Mouse (Mus musculus): ENCODE data around the gene Rps21. TPM values are rescaled to one million over a fixed set of nuclear protein-coding genes. Genes with fewer than 3 reads are reported as not detected.

Gene Rps21
- polyA plus RNA-seq, 1 experiment: 2,108 TPM

DNA sequence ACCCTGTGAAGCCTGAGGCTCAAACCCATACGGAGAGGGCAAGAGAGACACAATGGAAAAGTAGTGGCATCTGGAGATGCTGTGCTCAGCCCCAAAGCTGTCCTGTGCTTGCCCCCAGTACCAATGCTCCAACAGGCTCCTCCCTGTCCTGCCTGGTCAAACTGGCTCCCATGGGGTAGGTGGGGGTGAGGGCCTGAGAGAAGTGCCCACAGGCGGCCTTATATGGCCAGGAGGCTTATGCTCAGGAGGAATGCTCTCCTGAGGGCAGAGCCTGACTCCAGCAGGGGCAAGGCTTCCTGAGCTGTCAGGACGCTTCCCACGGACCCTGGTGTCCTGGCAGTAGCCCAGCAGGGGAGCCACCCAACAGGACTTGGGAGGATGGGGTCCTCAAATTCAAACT lies 26.7 kb upstream of the Rps21 start:
- no peak for DNase-seq (ENCODE audit: low read depth)
- TF ChIP-seq CTCF (IDR thresholded peaks at IDR 0.05; ENCODE audit: borderline replicate concordance, extremely low read depth, insufficient read depth, insufficient read length) (no peak), POLR2A (IDR thresholded peaks at IDR 0.05; ENCODE audit: borderline replicate concordance, extremely low read depth, insufficient read depth, insufficient read length, poor library complexity, severe bottlenecking) (no peak)

DNA sequence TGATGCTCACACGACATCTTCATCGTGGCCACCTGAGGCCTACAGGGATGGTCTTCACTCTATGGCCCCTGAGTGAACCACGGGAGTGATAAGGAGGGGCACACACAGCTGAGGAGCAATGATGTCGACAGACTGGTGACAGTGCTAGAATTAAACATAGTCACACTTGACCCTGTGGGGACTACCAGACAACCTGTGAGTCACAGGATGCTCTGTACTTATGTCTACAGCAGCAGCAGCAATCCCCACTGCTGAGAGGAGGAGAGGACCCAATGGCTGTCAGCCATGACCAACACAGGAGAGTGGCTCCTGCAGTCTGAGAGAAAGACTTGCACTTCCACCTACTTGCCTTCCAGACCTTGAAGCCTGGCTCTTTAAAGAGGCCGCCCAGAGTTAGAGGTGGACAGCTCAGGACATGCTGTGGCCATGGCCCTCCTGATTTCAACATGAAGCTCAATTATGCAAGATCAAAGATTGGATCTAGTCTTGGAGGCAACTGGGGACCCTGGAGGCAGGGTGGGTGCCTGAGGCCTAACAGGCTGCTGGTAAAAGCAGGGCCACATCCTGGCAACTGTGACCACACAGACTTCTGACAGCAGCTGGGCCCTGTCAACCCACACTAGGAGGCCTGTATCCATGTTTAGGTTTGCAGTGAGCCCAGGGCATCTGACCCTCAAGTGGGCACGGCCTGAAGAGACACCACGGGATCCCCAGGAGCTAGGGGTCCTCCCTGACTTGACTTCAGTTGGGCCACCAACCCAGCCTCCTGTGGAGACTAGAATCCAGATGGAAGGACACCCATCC lies 23.9 kb upstream of the Rps21 start:
- DNase-seq (ENCODE audit: low read depth): no peak

GRCm38 (mm10) chr2:180234353-180234752 lies 22.8 kb upstream of the Rps21 start:
- TF ChIP-seq CTCF (IDR thresholded peaks at IDR 0.05; ENCODE audit: borderline replicate concordance, extremely low read depth, insufficient read depth, insufficient read length): no peak
- no peak for TF ChIP-seq POLR2A (IDR thresholded peaks at IDR 0.05; ENCODE audit: borderline replicate concordance, extremely low read depth, insufficient read depth, insufficient read length, poor library complexity, severe bottlenecking)

More for the DNA sequence above, 23.9 kb upstream of the Rps21 start:
- TF ChIP-seq CTCF (IDR thresholded peaks at IDR 0.05; ENCODE audit: borderline replicate concordance, extremely low read depth, insufficient read depth, insufficient read length) (no peak), POLR2A (IDR thresholded peaks at IDR 0.05; ENCODE audit: borderline replicate concordance, extremely low read depth, insufficient read depth, insufficient read length, poor library complexity, severe bottlenecking) (no peak)

DNA sequence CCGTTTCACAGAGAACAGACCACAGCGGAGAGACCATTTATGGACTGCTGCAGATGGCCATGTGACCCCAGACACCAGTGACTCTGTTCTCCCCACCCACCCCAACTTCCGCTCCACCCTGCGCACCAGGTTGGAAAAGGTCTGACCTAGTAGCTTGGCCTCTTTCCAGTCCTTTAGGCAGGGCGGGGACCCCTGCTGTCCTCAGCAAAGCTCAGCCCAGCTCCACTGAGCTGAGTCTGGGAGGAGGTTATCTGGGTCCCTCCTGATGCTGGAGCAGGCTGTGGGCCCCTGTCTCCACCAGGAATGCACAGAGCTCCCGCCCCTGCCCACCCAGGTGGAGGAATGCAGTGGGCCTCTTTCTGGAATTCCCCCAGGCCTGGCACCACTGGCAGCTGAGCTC lies 22.2 kb upstream of the Rps21 start:
- no peak for DNase-seq (ENCODE audit: low read depth)
- TF ChIP-seq POLR2A (IDR thresholded peaks at IDR 0.05; ENCODE audit: borderline replicate concordance, extremely low read depth, insufficient read depth, insufficient read length, poor library complexity, severe bottlenecking): no peak
- TF ChIP-seq CTCF (IDR thresholded peaks at IDR 0.05; ENCODE audit: borderline replicate concordance, extremely low read depth, insufficient read depth, insufficient read length): no peak

More at GRCm38 (mm10) chr2:180234353-180234752, 22.8 kb upstream of the Rps21 start:
- no peak for DNase-seq (ENCODE audit: low read depth)

- TF ChIP-seq POLR2A (IDR thresholded peaks at IDR 0.05; ENCODE audit: borderline replicate concordance, extremely low read depth, insufficient read depth, insufficient read length, poor library complexity, severe bottlenecking): no peak
- no peak for TF ChIP-seq CTCF (IDR thresholded peaks at IDR 0.05; ENCODE audit: borderline replicate concordance, extremely low read depth, insufficient read depth, insufficient read length)
- DNase-seq (ENCODE audit: low read depth): no peak
These were observed 21.4 kb upstream of the Rps21 start for GRCm38 (mm10) chr2:180235788-180236187.

DNA sequence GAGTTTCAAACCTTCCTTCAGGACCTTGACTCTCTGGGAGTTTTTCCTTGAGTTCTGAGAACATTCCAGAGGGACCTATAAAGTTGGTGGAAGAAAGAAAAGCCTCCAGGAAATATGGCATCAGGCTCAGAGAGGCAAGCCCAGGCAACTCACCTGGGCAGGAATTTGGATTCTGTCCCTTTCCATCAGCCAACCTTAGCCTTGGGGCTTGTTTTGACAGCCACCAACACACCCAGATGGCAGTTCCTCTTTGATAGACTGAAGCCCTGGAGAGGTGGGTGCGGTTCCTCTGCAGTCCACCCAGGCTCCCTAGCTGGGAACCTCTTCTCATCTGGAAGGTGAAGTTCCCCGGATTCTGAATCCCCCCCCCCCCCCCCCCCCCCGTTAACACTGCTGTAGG lies 20.7 kb upstream of the Rps21 start:
- TF ChIP-seq POLR2A (IDR thresholded peaks at IDR 0.05; ENCODE audit: borderline replicate concordance, extremely low read depth, insufficient read depth, insufficient read length, poor library complexity, severe bottlenecking): no peak
- TF ChIP-seq CTCF (IDR thresholded peaks at IDR 0.05; ENCODE audit: borderline replicate concordance, extremely low read depth, insufficient read depth, insufficient read length): no peak
- DNase-seq (ENCODE audit: low read depth): no peak

DNA sequence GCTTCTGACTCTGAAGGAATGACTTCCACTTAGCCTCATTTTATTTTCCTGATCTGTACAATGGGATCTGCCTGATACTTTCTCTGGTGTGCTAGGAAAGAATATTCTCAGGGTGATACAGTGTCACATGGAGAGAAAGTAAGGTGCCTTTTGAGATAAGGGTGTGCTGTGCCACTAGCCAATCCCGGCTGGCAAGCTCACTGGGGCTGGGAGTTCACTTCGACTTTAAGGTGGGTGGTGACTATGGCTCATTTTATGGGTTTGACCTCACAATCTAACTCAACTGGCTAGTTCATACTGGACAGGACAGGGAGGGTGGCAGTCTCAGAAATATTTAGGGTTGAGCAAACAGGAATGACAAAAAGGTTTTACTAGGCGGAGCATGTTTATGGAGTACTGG lies 20.2 kb upstream of the Rps21 start:
- DNase-seq (ENCODE audit: low read depth): no peak
- TF ChIP-seq CTCF (IDR thresholded peaks at IDR 0.05; ENCODE audit: borderline replicate concordance, extremely low read depth, insufficient read depth, insufficient read length) (no peak), POLR2A (IDR thresholded peaks at IDR 0.05; ENCODE audit: borderline replicate concordance, extremely low read depth, insufficient read depth, insufficient read length, poor library complexity, severe bottlenecking) (no peak)

DNA sequence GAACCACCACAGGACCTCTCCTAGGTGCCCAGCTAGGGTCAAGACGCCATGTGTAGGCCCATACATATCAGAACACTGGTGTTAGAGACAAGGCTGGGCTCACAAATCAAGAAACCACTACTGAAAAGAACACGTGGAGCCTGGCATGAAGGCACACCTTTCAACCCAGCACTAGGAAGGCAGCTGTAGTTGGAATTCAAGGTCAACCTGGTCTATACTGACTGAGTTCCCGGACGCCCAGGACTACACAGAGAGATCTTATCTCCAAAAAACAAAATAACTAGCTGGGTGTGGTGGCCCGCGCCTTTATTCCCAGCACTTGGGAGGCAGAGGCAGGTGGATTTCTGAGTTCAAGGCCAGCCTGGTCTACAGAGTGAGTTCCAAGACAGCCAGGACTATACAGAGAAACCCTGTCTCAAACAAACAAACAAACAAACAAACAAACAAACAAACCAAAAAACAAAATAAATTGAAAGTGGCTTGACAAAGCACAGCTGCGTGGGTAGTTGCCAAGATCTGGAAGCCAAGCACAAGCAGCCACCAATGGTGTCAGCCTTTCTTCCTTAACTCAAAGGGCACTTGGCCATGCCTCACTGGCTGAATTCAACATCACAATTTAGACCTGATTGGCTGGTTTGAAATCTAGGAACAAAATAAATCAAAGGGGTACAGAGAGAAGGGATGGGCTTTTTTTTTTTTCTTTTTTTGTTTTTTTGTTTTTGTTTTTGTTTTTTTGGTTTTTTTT lies 19.4 kb upstream of the Rps21 start:
- no peak for DNase-seq (ENCODE audit: low read depth)
- TF ChIP-seq CTCF (IDR thresholded peaks at IDR 0.05; ENCODE audit: borderline replicate concordance, extremely low read depth, insufficient read depth, insufficient read length) (no peak), POLR2A (IDR thresholded peaks at IDR 0.05; ENCODE audit: borderline replicate concordance, extremely low read depth, insufficient read depth, insufficient read length, poor library complexity, severe bottlenecking) (no peak)

- TF ChIP-seq CTCF (IDR thresholded peaks at IDR 0.05; ENCODE audit: borderline replicate concordance, extremely low read depth, insufficient read depth, insufficient read length): no peak
- no peak for DNase-seq (ENCODE audit: low read depth)
These were observed 18.6 kb upstream of the Rps21 start for GRCm38 (mm10) chr2:180238591-180238990.

DNA sequence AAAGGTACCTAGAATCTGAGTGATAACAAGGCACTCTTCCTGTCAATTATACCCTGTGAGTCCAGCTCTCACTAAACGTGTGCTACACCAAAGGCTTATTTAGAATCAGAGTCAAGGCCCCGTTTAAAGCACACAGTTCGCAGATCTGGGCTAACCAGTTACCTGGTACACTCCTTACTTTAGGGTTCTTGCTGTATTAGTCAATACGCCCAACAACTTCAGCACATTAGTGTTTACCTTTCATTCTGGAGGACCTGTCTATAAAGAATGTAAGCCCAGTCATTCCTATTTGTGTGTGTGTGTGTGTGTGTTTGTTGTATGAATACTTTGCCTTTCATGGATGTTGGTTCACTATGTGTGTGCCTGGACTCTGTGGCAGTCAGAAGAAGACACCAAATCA lies 14.1 kb upstream of the Rps21 start:
- no peak for DNase-seq (ENCODE audit: low read depth)
- TF ChIP-seq CTCF (IDR thresholded peaks at IDR 0.05; ENCODE audit: borderline replicate concordance, extremely low read depth, insufficient read depth, insufficient read length): no peak
- TF ChIP-seq POLR2A (IDR thresholded peaks at IDR 0.05; ENCODE audit: borderline replicate concordance, extremely low read depth, insufficient read depth, insufficient read length, poor library complexity, severe bottlenecking): no peak

GRCm38 (mm10) chr2:180247916-180248315 lies 9.3 kb upstream of the Rps21 start:
- TF ChIP-seq POLR2A (IDR thresholded peaks at IDR 0.05; ENCODE audit: borderline replicate concordance, extremely low read depth, insufficient read depth, insufficient read length, poor library complexity, severe bottlenecking) (no peak), CTCF (IDR thresholded peaks at IDR 0.05; ENCODE audit: borderline replicate concordance, extremely low read depth, insufficient read depth, insufficient read length) (no peak)
- no peak for DNase-seq (ENCODE audit: low read depth)
